ENCODE assay signal across 13 mouse cellular contexts in the genomic region with DNA sequence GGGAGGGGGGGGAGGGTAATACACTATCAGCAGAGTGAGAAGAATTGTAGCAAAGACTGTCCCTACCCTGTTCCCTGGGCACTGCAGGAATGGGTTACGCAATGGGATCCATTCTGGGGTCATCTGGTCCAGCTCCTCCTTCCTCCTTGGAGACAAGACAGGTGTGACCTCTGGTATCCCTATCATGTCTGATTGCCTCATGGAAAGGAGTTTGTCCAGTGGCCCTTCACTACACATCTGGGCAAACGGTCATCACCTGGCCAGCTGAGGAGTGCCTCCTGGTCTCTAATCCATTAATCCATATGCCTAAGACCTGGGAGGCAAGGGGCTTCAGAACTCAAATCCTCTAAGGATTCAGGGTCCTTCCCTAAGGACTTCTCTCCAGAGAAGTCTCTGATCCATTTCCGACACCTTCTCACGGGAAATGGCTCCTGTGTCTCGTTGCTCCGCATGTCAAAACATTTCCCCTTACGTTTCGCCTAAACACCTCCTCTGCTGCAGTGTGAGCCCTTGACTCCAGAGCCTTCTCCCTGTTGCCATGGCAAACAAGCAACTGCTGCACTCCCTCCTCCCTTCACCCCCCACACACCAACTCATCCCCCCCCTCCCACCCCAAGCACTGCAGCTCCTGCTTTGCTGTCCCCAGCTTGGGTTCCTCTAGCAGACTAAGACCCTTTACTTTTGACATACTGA. TPM values are rescaled to one million over a fixed set of nuclear protein-coding genes. Genes with fewer than 3 reads are reported as not detected.
DNase-seq lines count a peak whose midpoint lies in the region; ATAC-seq lines count a peak whose summit lies in the region.
"Had no signal": no experiment of that assay in that cellular context is flagged by ENCODE, and none has a peak within 500 bp of the region (broad histone marks: within the 10 kb centered on the region; RNA-seq: fewer than 3 reads in every experiment).

No protein-coding gene starts in this region.

- ATAC-seq in kidney, embryonic 15.5 days (replicated peaks; ENCODE audit: low FRiP score): no peak
- ATAC-seq in forebrain, embryonic 16.5 days: no peak
- ATAC-seq in midbrain, embryonic 13.5 days: no peak
- ATAC-seq in megakaryocyte-erythroid progenitor cell, adult 5-6 weeks (replicated peaks; ENCODE audit: low FRiP score, low TSS enrichment, poor library complexity, severe bottlenecking): no peak

- no peaks in the 10 kb centered on the region for H3K27me3 ChIP-seq in kidney, embryonic 15.5 days
- H3K27me3 ChIP-seq in forebrain, embryonic 16.5 days (replicated peaks; ENCODE audit: control insufficient read depth, insufficient read depth, low read length): no peaks in the 10 kb centered on the region
- no peaks in the 10 kb centered on the region for H3K27me3 ChIP-seq in midbrain, embryonic 13.5 days

- no peak overlapping the region for H3K9ac ChIP-seq in kidney, embryonic 15.5 days
- peak overlapping the region; percentile 90 for H3K9ac ChIP-seq in forebrain, embryonic 16.5 days (replicated peaks; ENCODE audit: low read depth, low read length)
- H3K9ac ChIP-seq in midbrain, embryonic 13.5 days (replicated peaks): peak overlapping the region; percentile 92; the same call in 1 of the 2 replicates

- peaks cover 44% of the 10 kb centered on the region for H3K36me3 ChIP-seq in kidney, embryonic 15.5 days
- peaks cover 8% of the 10 kb centered on the region; the same call in 1 of the 2 replicates for H3K36me3 ChIP-seq in forebrain, embryonic 16.5 days (ENCODE audit: control insufficient read depth, insufficient read depth)
- H3K36me3 ChIP-seq in midbrain, embryonic 13.5 days: peaks cover 43% of the 10 kb centered on the region

- no peak for DNase-seq in kidney, adult 11 months
- peak; percentile 25 to 34 for DNase-seq in cerebellum, postnatal 25 days
- no peak for DNase-seq in frontal cortex, postnatal 14 days (ENCODE audit: low spot score in 2 of 2)
- no peak for DNase-seq in right cerebral cortex, adult 2 months (ENCODE audit: low spot score in 2 of 2)
- DNase-seq: kidney, postnatal 10 days; right cerebral cortex, postnatal 4 days had no signal

- no peak overlapping the region for H3K27ac ChIP-seq in kidney, embryonic 15.5 days
- no peak overlapping the region for H3K27ac ChIP-seq in forebrain, embryonic 16.5 days (ENCODE audit: low read length)
- no peak overlapping the region for H3K27ac ChIP-seq in midbrain, embryonic 13.5 days

- WGBS in kidney, embryonic 15.5 days: 73% methylated on average over 8 of the region's 8 CpGs
- 51% methylated on average over 8 of the region's 8 CpGs for WGBS in forebrain, embryonic 16.5 days
- WGBS in midbrain, embryonic 13.5 days: 66% methylated on average over 8 of the region's 8 CpGs

- peaks cover 50% of the 10 kb centered on the region for H3K4me1 ChIP-seq in kidney, embryonic 15.5 days
- H3K4me1 ChIP-seq in forebrain, embryonic 16.5 days (replicated peaks; ENCODE audit: control insufficient read depth, insufficient read depth, low read length): peaks cover 54% of the 10 kb centered on the region
- H3K4me1 ChIP-seq in midbrain, embryonic 13.5 days (replicated peaks): peaks cover 59% of the 10 kb centered on the region

- H3K4me3 ChIP-seq in kidney, embryonic 15.5 days (replicated peaks): peak overlapping the region; percentile 96; the same call in 1 of the 2 replicates
- H3K4me3 ChIP-seq in forebrain, embryonic 16.5 days (replicated peaks; ENCODE audit: low read length): peak overlapping the region; percentile 80
- peak overlapping the region; percentile 85; the same call in 1 of the 2 replicates for H3K4me3 ChIP-seq in midbrain, embryonic 13.5 days (replicated peaks)

- H3K9me3 ChIP-seq in kidney, embryonic 15.5 days (replicated peaks): no peaks in the 10 kb centered on the region
- H3K9me3 ChIP-seq in forebrain, embryonic 16.5 days (ENCODE audit: control insufficient read depth, low read length): no peaks in the 10 kb centered on the region
- no peaks in the 10 kb centered on the region for H3K9me3 ChIP-seq in midbrain, embryonic 13.5 days

- H3K4me2 ChIP-seq in kidney, embryonic 15.5 days: no peak overlapping the region
- H3K4me2 ChIP-seq in forebrain, embryonic 16.5 days (ENCODE audit: low read length): peak overlapping the region; percentile 78
- peak overlapping the region; percentile 99 for H3K4me2 ChIP-seq in midbrain, embryonic 13.5 days (replicated peaks)

RNA-seq across cellular contexts. Expression of gene Ncdn, which starts 2.2 kb away (rescaled TPM):
- 27.1 and 28.2 TPM in 2 replicates for polyA plus RNA-seq in kidney, embryonic 15.5 days (2015; fragmentation: Nextera tagmentation; extraction: Ambion mirVana)
- polyA plus RNA-seq in forebrain, embryonic 16.5 days (2015; fragmentation: Nextera tagmentation; extraction: Ambion mirVana): 120 and 129 TPM in 2 replicates
- 67.8 and 71.3 TPM in 2 replicates for polyA plus RNA-seq in midbrain, embryonic 13.5 days (2015; fragmentation: Nextera tagmentation; extraction: Ambion mirVana)
- total RNA-seq in megakaryocyte-erythroid progenitor cell, adult 5-6 weeks (2014; fragmentation: Nextera tagmentation): 14.3 and 22.2 TPM in 2 replicates
- 5.9 and 11.7 TPM in 2 replicates for total RNA-seq in megakaryocyte-erythroid progenitor cell, adult 5-6 weeks (2017)

RNA-seq across cellular contexts. Expression of gene AU040320, which starts 2.3 kb away (rescaled TPM):
- polyA plus RNA-seq in kidney, embryonic 15.5 days (2015; fragmentation: Nextera tagmentation; extraction: Ambion mirVana): 24.5 and 27.8 TPM in 2 replicates
- 32.8 and 35.0 TPM in 2 replicates for polyA plus RNA-seq in forebrain, embryonic 16.5 days (2015; fragmentation: Nextera tagmentation; extraction: Ambion mirVana)
- 37.0 and 38.7 TPM in 2 replicates for polyA plus RNA-seq in midbrain, embryonic 13.5 days (2015; fragmentation: Nextera tagmentation; extraction: Ambion mirVana)
- 24.1 and 25.1 TPM in 2 replicates for total RNA-seq in megakaryocyte-erythroid progenitor cell, adult 5-6 weeks (2014; fragmentation: Nextera tagmentation)
- total RNA-seq in megakaryocyte-erythroid progenitor cell, adult 5-6 weeks (2017): 9.7 and 20.0 TPM in 2 replicates

RNA-seq across cellular contexts. Expression of gene Tfap2e, which starts 15.0 kb away (rescaled TPM):
- polyA plus RNA-seq in kidney, embryonic 15.5 days (2015; fragmentation: Nextera tagmentation; extraction: Ambion mirVana): not detected in 2 replicates
- polyA plus RNA-seq in forebrain, embryonic 16.5 days (2015; fragmentation: Nextera tagmentation; extraction: Ambion mirVana): 0.34 and 0.75 TPM in 2 replicates
- polyA plus RNA-seq in midbrain, embryonic 13.5 days (2015; fragmentation: Nextera tagmentation; extraction: Ambion mirVana): 0.82 and 1.7 TPM in 2 replicates
- total RNA-seq in megakaryocyte-erythroid progenitor cell, adult 5-6 weeks (2014; fragmentation: Nextera tagmentation): not detected in 2 replicates
- not detected in 2 replicates for total RNA-seq in megakaryocyte-erythroid progenitor cell, adult 5-6 weeks (2017)
- total RNA-seq: gastrocnemius, postnatal 4 days; liver, adult 2 months had no signal
- polyA plus RNA-seq: liver, adult 2 months; thymus, postnatal 0 days had no signal

Comparison
In these comparisons a context has a peak if more than half of its experiments do, and no peak if none do; other contexts are left out.
1. DNase-seq: peak in cerebellum, postnatal 25 days (2 of 2); none in kidney, adult 11 months (single experiment), frontal cortex, postnatal 14 days (0 of 2) and right cerebral cortex, adult 2 months (0 of 2).
2. Peak in every context shown above with its lines, with median percentiles within 50 percentile points of each other: H3K4me3 ChIP-seq.